Mouse (Mus musculus) lung, postnatal 0 days (tissue): ENCODE measurements around the gene Lrrfip1.

Experiments
- CTCF ChIP-seq: IDR thresholded peaks from 2 replicates; pipeline ENCODE4 v1.5.1; 2016; ENCODE audit warnings: antibody characterized with exemption, mild to moderate bottlenecking
- EP300 ChIP-seq: IDR thresholded peaks from 2 replicates; pipeline ENCODE4 v1.6.1; 2016; ENCODE audit warnings: antibody characterized with exemption, mild to moderate bottlenecking, control low read depth

DNA sequence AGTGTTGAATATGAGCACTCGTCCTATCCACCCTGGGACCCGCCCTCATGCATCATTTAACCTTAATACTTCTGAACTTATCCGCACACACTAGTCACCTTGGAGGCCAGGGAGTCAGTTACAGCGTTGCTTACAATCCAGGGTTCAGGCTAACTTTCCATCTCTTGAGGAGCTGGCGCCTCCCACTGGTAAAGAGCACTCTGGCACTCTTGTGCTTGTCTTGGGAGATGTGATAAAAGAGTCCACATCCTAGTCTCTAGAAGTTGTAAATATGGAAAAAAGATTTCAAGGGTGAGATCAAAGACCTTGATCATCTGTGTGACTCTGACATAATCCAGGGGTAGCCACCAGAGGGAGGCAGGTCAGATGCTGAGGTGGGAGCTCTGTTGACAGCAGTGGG, 109.0 kb downstream of the Lrrfip1 start:
- TF ChIP-seq CTCF (peak; percentile 58), EP300 (no peak)
